Mouse (Mus musculus): ENCODE measurements around the gene Dnal4.

The Dnal4 gene

GRCm38 (mm10) chr15:79728731-79729388 is 48.8 kb downstream of the Dnal4 start:
- no peak for DNase-seq

GRCm38 (mm10) chr15:79728311-79728710 is 49.3 kb downstream of the Dnal4 start:
- DNase-seq: no peak

- DNase-seq: no peak
Measured at GRCm38 (mm10) chr15:79727840-79728239, 49.8 kb downstream of the Dnal4 start.

GRCm38 (mm10) chr15:79725190-79725789 is 52.4 kb downstream of the Dnal4 start:
- no peak for DNase-seq

- peak; percentile 66 for DNase-seq
Measured at GRCm38 (mm10) chr15:79723439-79723838, 54.2 kb downstream of the Dnal4 start.

GRCm38 (mm10) chr15:79720796-79721195 is 56.9 kb downstream of the Dnal4 start:
- DNase-seq: no peak

- DNase-seq: no peak
Measured at GRCm38 (mm10) chr15:79720267-79720666, 57.4 kb downstream of the Dnal4 start.

- no peak for DNase-seq
Measured at GRCm38 (mm10) chr15:79716710-79717109, 60.9 kb downstream of the Dnal4 start.

GRCm38 (mm10) chr15:79715646-79716045 is 62.0 kb downstream of the Dnal4 start:
- DNase-seq: no peak
